Mouse (Mus musculus): Measurements from ENCODE around the gene Vapb. TPM values are rescaled to one million over a fixed set of nuclear protein-coding genes. Genes with fewer than 3 reads are reported as not detected.

Gene Vapb
- total and polyA plus RNA-seq, 3 experiments = 13.1 to 209 (median 173) TPM

GRCm38 (mm10) chr2:173791904-173792757 lies 54.8 kb downstream of the Vapb start:
- no peak for DNase-seq

- DNase-seq = no peak
These were observed 56.7 kb downstream of the Vapb start for GRCm38 (mm10) chr2:173794018-173794417.

- no peak for DNase-seq
These were observed 57.5 kb downstream of the Vapb start for GRCm38 (mm10) chr2:173794531-173795510.

DNA sequence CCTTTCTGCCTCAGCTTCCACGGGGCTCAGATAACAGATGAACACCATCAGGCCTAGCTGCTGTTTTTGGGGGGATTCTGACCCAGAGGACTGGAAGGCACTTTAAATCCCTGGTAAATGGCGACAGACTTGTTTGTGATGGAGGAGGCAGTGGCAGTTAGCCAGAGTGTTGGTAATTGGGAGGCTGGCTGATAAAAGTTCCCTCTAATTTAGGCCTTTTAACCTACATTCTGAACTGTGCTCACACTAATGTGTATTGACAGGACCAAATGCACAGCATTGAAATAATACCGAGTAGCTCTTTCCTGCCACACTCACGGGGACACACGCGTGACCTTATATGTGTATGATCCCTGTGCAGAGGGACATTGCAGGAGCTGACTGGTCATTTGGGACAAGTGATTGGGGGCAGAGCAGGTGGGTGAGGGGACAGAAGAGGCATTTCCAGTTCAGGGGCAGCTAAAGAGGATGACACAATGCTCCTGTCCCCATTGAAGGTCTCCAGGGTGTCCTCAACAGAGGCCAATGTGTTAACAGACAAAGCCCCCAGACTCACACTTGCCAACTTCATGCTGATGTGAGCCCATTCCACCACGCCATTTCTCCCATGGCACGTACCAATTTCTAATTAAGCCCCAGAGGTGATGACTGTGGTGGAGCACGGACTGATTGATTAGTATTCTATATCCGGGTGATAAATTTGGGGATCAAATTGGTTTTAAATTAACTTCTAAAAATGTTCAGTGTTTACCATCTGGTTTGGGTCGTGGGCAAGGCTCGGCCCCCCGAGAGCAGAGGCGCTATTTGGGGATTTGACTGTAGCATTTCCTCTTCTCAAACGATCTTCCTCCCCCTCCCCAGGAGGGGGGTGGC lies 58.7 kb downstream of the Vapb start:
- no peak for DNase-seq

GRCm38 (mm10) chr2:173796674-173796963 lies 59.3 kb downstream of the Vapb start:
- DNase-seq = no peak

GRCm38 (mm10) chr2:173799513-173799912 lies 62.2 kb downstream of the Vapb start:
- no peak for DNase-seq

DNA sequence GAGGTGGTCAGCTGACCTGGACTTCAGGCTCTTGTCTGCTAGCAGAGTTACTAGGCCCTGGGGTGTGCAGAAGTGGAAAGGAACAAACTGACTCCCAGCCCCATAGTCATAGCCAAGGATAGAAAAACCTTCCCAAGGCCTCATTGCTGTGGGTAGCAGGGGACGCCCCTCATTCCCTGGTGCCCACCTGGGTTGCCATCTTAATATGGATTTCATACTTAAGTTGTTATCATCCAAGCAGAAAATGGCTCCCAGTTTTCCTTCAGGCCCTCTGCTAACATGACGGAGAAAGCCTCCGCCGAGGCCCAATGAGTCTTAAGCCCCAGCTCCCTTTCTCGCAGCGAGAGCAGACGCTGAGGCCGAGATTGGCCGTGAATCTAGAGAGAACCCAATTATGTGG lies 63.3 kb downstream of the Vapb start:
- DNase-seq = no peak

DNA sequence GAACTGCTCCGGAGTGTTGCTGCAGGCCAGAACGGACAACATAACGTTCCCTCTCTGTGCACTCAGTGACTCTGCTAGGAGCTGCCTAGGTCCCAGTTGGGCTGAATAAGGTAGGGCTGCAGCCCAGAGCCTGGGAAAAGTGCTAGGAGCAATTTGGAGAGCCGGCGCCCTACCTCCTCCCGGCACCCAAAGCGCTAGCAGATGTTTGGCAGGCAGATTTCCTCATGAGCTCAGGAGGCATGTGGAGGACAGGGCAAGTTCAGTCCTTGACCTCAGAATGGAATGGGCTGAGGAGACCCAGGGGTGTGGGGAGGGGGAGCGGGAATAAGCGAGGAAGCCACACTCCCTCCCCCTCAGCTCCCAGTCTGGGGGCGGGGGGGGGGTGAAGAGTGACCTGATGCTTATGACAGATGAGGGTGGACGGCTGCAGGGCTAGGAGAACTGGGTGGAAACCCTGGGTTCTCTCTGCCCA lies 64.1 kb downstream of the Vapb start:
- no peak for DNase-seq

- DNase-seq = no peak
These were observed 64.9 kb downstream of the Vapb start for GRCm38 (mm10) chr2:173802176-173802575.

- no peak for DNase-seq
These were observed 65.6 kb downstream of the Vapb start for GRCm38 (mm10) chr2:173802956-173803355.

GRCm38 (mm10) chr2:173803827-173804226 lies 66.5 kb downstream of the Vapb start:
- DNase-seq = no peak

DNA sequence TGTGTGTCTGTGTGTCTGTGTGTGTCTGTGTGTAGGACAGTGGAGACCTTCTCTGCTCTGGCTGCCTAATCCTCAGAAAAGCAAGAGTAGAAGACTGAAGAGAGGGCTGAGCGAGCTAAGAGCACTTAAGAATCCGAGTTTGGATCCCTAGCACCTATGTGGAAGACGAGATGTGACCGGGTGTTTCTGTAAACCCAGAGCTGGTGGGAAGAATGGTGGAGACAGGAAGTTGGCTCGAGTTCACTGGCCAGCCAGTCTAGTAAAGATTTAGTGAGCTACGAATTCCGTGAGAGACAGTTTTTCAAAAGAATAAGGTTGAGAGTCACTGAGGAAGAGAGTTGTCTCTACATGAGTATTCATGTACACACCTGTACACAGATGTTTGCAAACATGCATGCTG lies 69.3 kb downstream of the Vapb start:
- DNase-seq = no peak

GRCm38 (mm10) chr2:173808942-173809341 lies 71.6 kb downstream of the Vapb start:
- no peak for DNase-seq

DNA sequence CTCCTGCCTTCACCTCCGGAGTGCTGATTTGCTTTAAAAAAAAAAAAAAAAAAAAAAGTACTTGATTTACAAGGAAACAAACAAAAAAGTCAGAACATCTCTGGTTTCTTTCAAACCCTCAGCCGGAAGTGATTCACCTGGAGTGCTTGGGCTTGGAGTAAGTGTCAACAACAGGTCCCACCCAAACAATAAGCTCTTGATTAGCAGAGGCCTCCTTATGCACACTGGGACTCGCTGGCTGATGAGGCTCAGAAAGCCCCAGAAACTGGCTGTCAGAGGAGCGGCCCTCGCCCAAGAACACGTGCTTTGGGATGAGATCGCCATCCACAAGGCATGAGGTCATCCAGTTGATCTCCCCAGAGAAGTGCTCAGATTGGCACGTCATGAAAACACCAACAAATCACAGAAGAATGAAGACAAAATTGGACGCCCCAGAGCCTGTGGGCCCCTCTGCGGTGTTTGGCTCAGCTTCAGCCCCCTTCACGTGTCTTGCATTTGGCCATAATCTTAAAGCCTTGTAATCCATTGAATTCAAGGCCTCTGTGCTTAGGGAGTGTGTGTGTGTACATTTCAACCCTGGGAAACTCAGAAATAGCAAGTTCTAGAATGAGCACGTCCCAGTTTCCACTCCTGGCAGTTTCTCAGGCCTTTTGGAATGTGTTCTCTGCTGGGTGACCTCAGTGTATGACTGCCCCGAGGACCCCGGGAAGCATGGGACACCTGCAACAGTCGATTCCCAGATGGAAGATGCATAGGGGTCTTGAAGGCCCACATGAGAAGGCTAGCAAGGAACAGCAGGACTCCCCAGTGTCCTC lies 72.9 kb downstream of the Vapb start:
- no peak for DNase-seq

DNA sequence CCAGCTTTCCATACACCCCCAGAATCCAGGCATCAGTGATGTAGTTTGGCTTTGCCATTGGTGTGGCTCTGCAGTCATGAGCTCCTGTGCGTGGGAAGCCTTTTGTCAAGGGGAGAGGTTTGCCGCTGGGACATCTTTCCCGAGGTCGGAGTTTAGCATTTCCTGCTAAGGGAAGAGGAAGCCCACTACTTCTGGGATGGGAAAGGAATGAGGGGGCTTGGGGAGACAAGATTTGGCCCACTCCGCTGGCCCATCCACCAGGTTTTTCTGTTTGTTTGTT lies 73.5 kb downstream of the Vapb start:
- no peak for DNase-seq

DNA sequence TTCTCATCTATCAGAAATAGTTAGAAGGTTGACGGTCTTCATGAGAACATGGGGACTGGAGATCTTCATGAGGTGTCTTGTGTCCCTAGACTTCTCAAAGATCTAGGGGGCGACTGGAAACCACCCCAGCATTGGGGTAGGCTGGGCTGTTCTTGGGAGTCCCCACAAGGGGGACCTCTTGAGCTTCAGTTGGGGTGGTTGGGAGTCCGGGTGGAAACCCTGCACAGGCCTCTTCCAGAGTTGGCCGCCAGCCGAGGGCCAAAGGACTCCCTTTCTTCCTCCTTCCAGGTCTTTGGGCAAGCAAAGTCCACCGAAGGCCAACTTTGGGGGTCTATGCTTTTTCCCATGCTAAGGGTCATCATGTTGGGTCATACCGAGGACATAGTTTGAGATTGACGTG lies 74.5 kb downstream of the Vapb start:
- DNase-seq = no peak

DNA sequence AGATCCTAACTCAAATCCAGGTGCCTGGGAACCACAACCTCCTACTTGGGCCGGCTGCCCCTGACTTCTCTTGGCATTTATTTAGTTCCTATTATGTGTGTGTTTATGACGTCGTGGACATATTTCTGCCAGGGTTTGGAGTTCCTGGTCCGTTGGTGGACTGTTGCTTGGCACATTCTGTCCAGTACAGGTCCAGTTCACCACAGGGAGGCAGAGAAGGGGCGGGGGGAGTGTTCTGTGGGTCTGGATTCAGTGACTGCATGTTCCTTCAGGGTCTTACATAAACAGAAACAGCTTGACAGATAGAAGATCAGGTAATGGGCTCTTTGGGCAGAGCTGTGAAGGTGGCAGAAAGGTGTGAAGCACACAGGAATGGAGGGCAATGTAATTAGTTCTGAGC lies 75.8 kb downstream of the Vapb start:
- DNase-seq = no peak

DNA sequence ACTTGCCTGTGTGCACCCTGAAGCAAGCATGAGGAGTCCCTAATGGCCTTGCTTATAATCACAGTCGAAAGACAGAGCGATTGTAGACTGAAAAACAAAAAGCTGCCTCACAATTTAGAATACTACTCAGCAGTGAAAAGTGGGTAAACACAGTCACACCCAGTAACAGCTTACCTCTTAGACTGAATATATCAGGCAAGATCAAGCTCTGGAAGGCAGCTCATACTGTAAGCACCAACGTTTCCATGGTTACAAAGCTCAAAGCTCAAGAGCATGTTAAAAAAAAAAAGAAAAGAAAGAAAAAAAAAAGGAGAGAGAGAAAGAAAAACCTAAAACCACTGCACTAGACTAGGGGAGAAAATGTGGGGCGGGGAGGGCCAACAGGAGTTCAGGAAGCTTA lies 89.0 kb downstream of the Vapb start:
- DNase-seq = no peak

DNA sequence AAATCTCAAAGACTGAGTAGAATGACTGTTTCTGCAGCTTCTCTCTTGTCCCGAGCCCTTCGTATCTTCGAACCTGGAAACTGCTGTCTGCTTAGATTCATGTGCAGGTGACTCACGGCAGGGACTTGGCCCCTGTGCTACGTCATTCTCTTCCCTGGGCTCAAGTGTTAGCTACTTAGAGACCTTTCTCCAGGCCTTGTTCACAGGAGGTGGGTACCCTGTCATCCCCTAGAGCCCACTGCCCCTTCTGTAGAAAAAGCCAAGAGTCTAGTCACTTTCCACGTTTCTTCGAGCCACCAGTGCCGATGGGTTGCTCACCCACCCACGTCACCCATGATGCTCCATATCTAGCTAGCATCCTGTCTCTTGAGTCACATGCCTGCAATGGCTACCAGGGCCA lies 89.9 kb downstream of the Vapb start:
- DNase-seq = no peak

- DNase-seq = no peak
These were observed 90.8 kb downstream of the Vapb start for GRCm38 (mm10) chr2:173828134-173828533.

DNA sequence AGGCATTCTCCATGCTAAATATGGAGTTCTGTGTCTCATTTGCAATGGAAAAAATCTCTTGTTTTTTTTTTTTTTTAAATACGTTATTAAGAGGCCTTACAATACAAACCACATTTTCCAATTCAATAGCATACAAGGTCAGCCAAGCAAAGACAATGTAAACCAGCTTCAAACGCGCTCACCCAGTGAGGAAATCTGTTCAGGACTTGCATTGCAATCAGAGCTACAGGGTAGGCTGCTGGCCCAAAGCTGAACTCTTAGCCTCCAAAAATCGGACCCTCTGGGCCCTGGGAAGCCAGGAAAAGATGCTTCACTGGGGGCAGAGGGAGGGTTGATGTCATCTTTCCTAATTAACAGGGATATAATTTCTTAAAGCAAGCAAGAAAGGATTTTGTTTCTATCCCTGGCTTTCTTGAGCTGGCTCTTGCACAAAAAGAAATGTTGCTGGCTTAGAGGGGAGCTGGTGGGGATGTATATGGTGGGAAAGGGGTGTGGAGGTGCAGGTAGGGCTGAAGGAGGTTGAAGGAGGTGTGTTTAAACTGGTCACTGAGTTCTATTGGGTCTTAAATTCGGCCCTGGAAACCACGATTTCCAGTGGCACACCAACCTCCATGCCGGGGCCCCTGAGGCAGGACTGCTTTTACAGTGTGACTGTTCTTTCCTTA lies 95.6 kb downstream of the Vapb start:
- no peak for DNase-seq
